Mouse (Mus musculus) bone marrow macrophage, adult 2 months (primary cell): ENCODE results near the gene Mxra7.

ENCODE experiments used
- CTCF ChIP-seq: IDR thresholded peaks from 2 replicates; pipeline ENCODE4 v1.5.1; 2012; ENCODE audit warnings: low read depth, mild to moderate bottlenecking, low read length, moderate library complexity
- POLR2A ChIP-seq: IDR thresholded peaks from 2 replicates; pipeline ENCODE4 v1.6.1; 2012; ENCODE audit warnings: mild to moderate bottlenecking, low read depth, low read length, borderline replicate concordance

- TF ChIP-seq CTCF (no peak), POLR2A (no peak)
These were observed 23.1 kb upstream of the Mxra7 start for GRCm38 (mm10) chr11:116850833-116851477.
